Mouse (Mus musculus) neural tube, embryonic 13.5 days (tissue): Measurements from ENCODE around the gene Eif2d. TPM values are rescaled to one million over a fixed set of nuclear protein-coding genes. Genes with fewer than 3 reads are reported as not detected.
A peak's percentile ranks its signal among the peaks of the same experiment; 100 is the strongest.

ENCODE experiments used
- ATAC-seq: fragments of 200-750 bp; cut with Nextera tagmentation; 2 replicates; pipeline ENCODE4 v1.8.0; 2017; ENCODE audit warnings: low read depth, mild to moderate bottlenecking, moderate TSS enrichment, moderate library complexity
- H3K27ac ChIP-seq: fragments of 300-500 bp; sonication (generic); replicated peaks from 2 replicates; pipeline ENCODE4 v1.5.1; 2015; ENCODE audit warnings: moderate library complexity, mild to moderate bottlenecking, inconsistent platforms
- H3K27me3 ChIP-seq: fragments of 300-500 bp; sonication (generic); 2 replicates; pipeline ENCODE4 v1.6.1; 2015; ENCODE audit warnings: mild to moderate bottlenecking, inconsistent platforms
- H3K36me3 ChIP-seq: fragments of 300-500 bp; sonication (generic); 2 replicates; pipeline ENCODE4 v1.6.1; 2015; ENCODE audit warnings: mild to moderate bottlenecking, inconsistent platforms
- H3K4me1 ChIP-seq: fragments of 300-500 bp; sonication (generic); replicated peaks from 2 replicates; pipeline ENCODE4 v1.6.1; 2015; ENCODE audit warnings: inconsistent platforms
- H3K4me2 ChIP-seq: fragments of 300-500 bp; sonication (generic); 2 replicates; pipeline ENCODE4 v1.6.1; 2015; ENCODE audit warnings: inconsistent platforms, mild to moderate bottlenecking, moderate library complexity
- H3K4me3 ChIP-seq: fragments of 300-500 bp; sonication (generic); 2 replicates; pipeline ENCODE4 v1.5.1; 2015; ENCODE audit warnings: mild to moderate bottlenecking, inconsistent platforms
- H3K9ac ChIP-seq: fragments of 300-500 bp; sonication (generic); 2 replicates; pipeline ENCODE4 v1.6.1; 2015; ENCODE audit warnings: moderate library complexity, mild to moderate bottlenecking, inconsistent platforms
- H3K9me3 ChIP-seq: fragments of 300-500 bp; sonication (generic); 2 replicates; pipeline ENCODE4 v1.6.1; 2016; ENCODE audit warnings: inconsistent platforms
- WGBS: fragments of 180-500 bp; shearing (Covaris S2); methylation state at CpG from one replicate; pipeline ENCODE4 v1.1.7; 2015; 5-methylcytosine and 5-hydroxymethylcytosine counted together
- polyA plus RNA-seq: library from polyadenylated mRNA; unstranded; fragments of >200 nt; fragmentation: Nextera tagmentation; extraction: Ambion mirVana; gene quantifications from 2 replicates; pipeline ENCODE4 v1.2.1, GENCODE M21; 2015

Eif2d gene
- polyA plus RNA-seq, 1 experiment from 2014 or later, result 47.9 TPM

DNA sequence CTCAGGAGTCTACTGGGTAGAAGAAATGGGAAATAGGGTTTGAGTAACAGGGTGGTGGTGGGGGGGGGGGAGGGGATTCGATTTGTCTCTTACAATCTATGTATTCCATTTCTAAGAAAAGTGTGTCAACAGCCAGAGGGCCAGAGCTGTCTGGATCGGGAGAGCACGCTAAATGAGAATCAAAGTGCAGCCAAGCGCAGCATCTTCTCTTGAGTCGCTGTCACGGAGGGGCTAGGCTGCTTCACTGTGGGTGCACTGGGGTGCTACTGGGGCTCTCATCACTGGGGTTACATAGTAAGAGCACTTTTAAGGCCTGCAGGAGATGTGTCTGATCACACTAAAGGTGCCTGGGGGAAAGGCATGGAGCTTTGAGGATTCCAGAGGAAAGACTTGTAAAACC, 55.8 kb downstream of the Eif2d start:
- Histone ChIP-seq H3K27me3 (no peaks in the 10 kb centered on the region), H3K4me3 (no peak overlapping the region), H3K4me1 (no peaks in the 10 kb centered on the region), H3K4me2 (no peak overlapping the region), H3K27ac (no peak overlapping the region), H3K9ac (0 out of 2 replicates have a peak overlapping the region, but pooled peaks have one; percentile 3), H3K9me3 (no peaks in the 10 kb centered on the region), H3K36me3 (no peaks in the 10 kb centered on the region)
- no peak for ATAC-seq
- 68% methylated on average over 6 of the region's 6 CpGs for WGBS

GRCm38 (mm10) chr1:131209971-131210426, 57.0 kb downstream of the Eif2d start:
- Histone ChIP-seq H3K9ac (no peak overlapping the region), H3K9me3 (no peaks in the 10 kb centered on the region), H3K4me3 (no peak overlapping the region), H3K4me1 (no peaks in the 10 kb centered on the region), H3K27me3 (no peaks in the 10 kb centered on the region), H3K27ac (no peak overlapping the region), H3K36me3 (no peaks in the 10 kb centered on the region), H3K4me2 (no peak overlapping the region)
- WGBS, result 68% methylated on average over 8 of the region's 8 CpGs
- ATAC-seq, result peak; percentile 32; the same call in 1 of the 2 replicates

DNA sequence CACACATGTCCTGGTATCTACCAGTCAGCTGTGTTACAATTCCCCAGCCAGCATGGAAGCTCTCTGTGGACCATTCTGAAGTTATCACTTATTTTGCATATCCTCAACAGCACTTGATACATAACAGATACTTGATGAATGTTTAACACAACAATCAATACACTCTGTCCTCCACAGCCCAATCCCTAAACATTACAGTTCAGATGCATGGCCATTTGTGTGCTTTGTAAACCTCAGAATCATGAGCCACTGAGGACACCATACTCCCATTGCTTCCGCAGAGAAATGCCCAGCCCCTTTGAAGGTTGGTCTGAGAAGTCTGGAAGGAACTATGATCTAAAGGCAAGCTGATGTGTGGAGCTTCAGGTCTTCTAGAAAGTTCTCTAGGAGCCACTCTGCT, 58.7 kb downstream of the Eif2d start:
- Histone ChIP-seq H3K27ac (no peak overlapping the region), H3K27me3 (no peaks in the 10 kb centered on the region), H3K4me2 (no peak overlapping the region), H3K9me3 (no peaks in the 10 kb centered on the region), H3K36me3 (no peaks in the 10 kb centered on the region), H3K4me3 (no peak overlapping the region), H3K9ac (no peak overlapping the region), H3K4me1 (no peaks in the 10 kb centered on the region)
- 84% methylated on average over 1 of the region's 1 CpGs for WGBS
- ATAC-seq, result no peak

DNA sequence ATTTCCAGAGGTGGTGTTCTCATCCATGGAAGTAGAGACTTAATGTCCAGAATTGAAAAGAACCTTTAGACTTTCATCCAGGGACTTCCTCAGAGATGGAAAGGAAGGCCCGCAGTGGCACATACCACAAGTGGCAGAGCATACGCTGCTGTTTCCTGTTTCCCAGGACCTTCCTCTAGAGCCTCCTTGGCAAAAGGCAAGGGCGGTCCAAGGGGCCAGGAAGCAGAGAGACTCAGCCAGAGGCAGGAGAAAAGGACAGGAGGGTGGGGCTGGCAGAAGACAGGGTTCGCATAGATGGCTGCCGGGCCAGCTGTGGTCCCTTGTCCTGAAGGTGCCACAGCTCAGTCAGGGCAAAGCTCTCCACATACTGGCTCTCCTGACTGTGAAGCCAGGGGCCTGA, 60.0 kb downstream of the Eif2d start:
- no peaks in the 10 kb centered on the region for H3K4me1 ChIP-seq
- no peak overlapping the region for H3K4me2 ChIP-seq
- H3K27ac ChIP-seq, result no peak overlapping the region
- no peaks in the 10 kb centered on the region for H3K9me3 ChIP-seq
- H3K27me3 ChIP-seq, result no peaks in the 10 kb centered on the region
- H3K9ac ChIP-seq, result no peak overlapping the region
- no peaks in the 10 kb centered on the region for H3K36me3 ChIP-seq
- no peak overlapping the region for H3K4me3 ChIP-seq
- no peak for ATAC-seq
- WGBS, result 71% methylated on average over 5 of the region's 5 CpGs

- Histone ChIP-seq H3K4me2 (no peak overlapping the region), H3K36me3 (no peaks in the 10 kb centered on the region), H3K9me3 (no peaks in the 10 kb centered on the region), H3K27me3 (no peaks in the 10 kb centered on the region), H3K4me3 (no peak overlapping the region), H3K27ac (no peak overlapping the region), H3K4me1 (no peaks in the 10 kb centered on the region), H3K9ac (no peak overlapping the region)
- 77% methylated on average over 6 of the region's 6 CpGs for WGBS
- no peak for ATAC-seq
Measured at GRCm38 (mm10) chr1:131213361-131213760, 60.4 kb downstream of the Eif2d start.

- WGBS, result 92% methylated on average over 11 of the region's 11 CpGs
- H3K27ac ChIP-seq, result no peak overlapping the region
- no peaks in the 10 kb centered on the region for H3K36me3 ChIP-seq
- H3K4me3 ChIP-seq, result no peak overlapping the region
- ATAC-seq, result no peak
- no peak overlapping the region for H3K9ac ChIP-seq
- no peaks in the 10 kb centered on the region for H3K4me1 ChIP-seq
- no peaks in the 10 kb centered on the region for H3K27me3 ChIP-seq
- no peaks in the 10 kb centered on the region for H3K9me3 ChIP-seq
- no peak overlapping the region for H3K4me2 ChIP-seq
Measured at GRCm38 (mm10) chr1:131218933-131219332, 66.0 kb downstream of the Eif2d start.

DNA sequence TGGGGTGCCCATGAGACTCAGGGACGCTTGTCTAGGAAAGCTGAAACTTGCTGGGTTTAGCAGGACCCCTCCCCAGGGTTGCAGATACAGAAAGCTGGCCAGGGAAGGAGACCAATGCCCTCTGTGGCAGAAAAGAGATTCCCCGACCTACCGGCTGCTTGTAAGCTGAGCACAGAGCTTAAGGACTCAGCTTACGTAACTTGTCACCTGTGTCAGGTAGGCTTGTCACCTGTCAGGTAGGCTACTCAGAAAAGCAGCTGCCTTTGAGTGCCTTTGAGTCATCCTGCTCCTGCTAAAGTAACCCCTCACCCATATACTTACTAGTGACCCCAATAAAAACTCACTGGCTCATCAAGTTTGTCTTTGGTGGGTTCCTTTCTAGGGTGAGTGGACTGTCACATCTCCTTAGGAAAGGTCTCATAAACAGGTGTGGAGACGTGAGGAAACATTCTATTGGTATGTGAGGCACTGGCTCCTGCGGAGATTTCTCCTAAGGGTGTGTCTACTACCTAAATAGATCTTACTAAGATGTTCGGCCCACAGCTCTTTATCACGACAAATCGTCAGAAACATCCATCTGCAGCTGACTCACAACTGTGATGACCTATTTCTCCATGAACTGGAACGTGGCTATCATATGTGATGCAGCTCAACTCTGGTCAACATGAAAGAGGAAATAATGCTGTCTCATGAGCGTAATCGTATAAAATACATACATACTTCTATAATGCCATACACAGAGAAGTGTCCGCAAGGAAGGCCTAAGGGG, 69.0 kb downstream of the Eif2d start:
- Histone ChIP-seq H3K4me1 (no peaks in the 10 kb centered on the region), H3K9me3 (no peaks in the 10 kb centered on the region), H3K4me3 (no peak overlapping the region), H3K4me2 (no peak overlapping the region), H3K27me3 (no peaks in the 10 kb centered on the region), H3K9ac (no peak overlapping the region), H3K36me3 (no peaks in the 10 kb centered on the region), H3K27ac (no peak overlapping the region)
- no peak for ATAC-seq
- WGBS, result 88% methylated on average over 13 of the region's 13 CpGs

GRCm38 (mm10) chr1:131223345-131223744, 70.4 kb downstream of the Eif2d start:
- H3K27ac ChIP-seq, result no peak overlapping the region
- H3K4me2 ChIP-seq, result no peak overlapping the region
- H3K4me3 ChIP-seq, result no peak overlapping the region
- 95% methylated on average over 2 of the region's 2 CpGs for WGBS
- H3K36me3 ChIP-seq, result no peaks in the 10 kb centered on the region
- H3K9ac ChIP-seq, result no peak overlapping the region
- no peaks in the 10 kb centered on the region for H3K9me3 ChIP-seq
- no peaks in the 10 kb centered on the region for H3K4me1 ChIP-seq
- no peak for ATAC-seq
- H3K27me3 ChIP-seq, result no peaks in the 10 kb centered on the region

GRCm38 (mm10) chr1:131224848-131225471, 72.0 kb downstream of the Eif2d start:
- H3K4me1 ChIP-seq, result no peaks in the 10 kb centered on the region
- H3K27ac ChIP-seq, result no peak overlapping the region
- H3K9me3 ChIP-seq, result no peaks in the 10 kb centered on the region
- H3K27me3 ChIP-seq, result no peaks in the 10 kb centered on the region
- ATAC-seq, result peak; percentile 36; the same call in 1 of the 2 replicates
- no peaks in the 10 kb centered on the region for H3K36me3 ChIP-seq
- H3K4me2 ChIP-seq, result no peak overlapping the region
- no peak overlapping the region for H3K4me3 ChIP-seq
- H3K9ac ChIP-seq, result no peak overlapping the region
- 70% methylated on average over 12 of the region's 12 CpGs for WGBS

GRCm38 (mm10) chr1:131228225-131228624, 75.2 kb downstream of the Eif2d start:
- H3K27ac ChIP-seq, result no peak overlapping the region
- ATAC-seq, result no peak
- H3K9me3 ChIP-seq, result no peaks in the 10 kb centered on the region
- H3K9ac ChIP-seq, result no peak overlapping the region
- H3K4me2 ChIP-seq, result no peak overlapping the region
- WGBS, result 69% methylated on average over 7 of the region's 7 CpGs
- H3K4me3 ChIP-seq, result no peak overlapping the region
- no peaks in the 10 kb centered on the region for H3K4me1 ChIP-seq
- no peaks in the 10 kb centered on the region for H3K36me3 ChIP-seq
- H3K27me3 ChIP-seq, result no peaks in the 10 kb centered on the region

DNA sequence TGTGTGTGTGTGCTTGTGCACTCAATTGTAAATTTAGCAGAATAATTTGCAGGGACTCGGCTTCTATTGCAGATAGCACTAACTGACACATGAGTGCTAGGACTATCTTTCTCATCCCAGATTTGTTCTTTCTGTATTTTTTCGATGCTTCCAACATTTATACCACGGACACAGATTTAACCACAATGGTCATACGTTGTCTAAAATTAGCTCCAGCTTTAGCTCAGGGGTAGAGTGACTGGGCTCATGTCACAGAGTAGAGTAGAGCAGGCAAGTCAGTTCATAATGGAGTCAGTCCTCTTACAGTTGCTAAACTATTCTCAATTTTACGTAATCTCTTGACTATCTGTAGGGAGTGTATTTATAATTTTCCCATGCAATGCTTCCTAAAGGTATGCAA, 75.7 kb downstream of the Eif2d start:
- H3K4me1 ChIP-seq, result no peaks in the 10 kb centered on the region
- H3K9me3 ChIP-seq, result no peaks in the 10 kb centered on the region
- H3K36me3 ChIP-seq, result no peaks in the 10 kb centered on the region
- H3K27ac ChIP-seq, result no peak overlapping the region
- no peaks in the 10 kb centered on the region for H3K27me3 ChIP-seq
- H3K4me2 ChIP-seq, result no peak overlapping the region
- 90% methylated on average over 5 of the region's 5 CpGs for WGBS
- H3K9ac ChIP-seq, result no peak overlapping the region
- ATAC-seq, result no peak
- no peak overlapping the region for H3K4me3 ChIP-seq

DNA sequence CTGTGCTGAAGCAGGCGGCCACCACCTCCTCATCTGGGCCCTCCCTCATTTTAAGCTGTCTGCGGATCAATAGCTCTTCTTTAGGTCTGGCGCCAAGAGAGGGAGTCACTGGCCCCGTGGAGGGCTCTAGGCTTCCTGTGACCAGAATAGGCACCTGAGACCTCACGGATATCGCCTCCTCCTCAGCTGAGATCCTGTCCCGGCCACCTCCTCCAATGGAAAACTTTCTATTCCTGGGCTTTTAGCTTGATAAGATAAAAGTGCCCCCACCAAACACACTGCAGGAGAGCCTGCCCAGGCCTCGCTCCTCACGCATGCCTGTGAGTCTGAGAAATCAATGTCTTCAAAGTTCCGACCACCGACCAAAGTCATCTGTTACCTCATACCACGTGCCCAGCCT, 80.5 kb downstream of the Eif2d start:
- H3K4me3 ChIP-seq, result no peak overlapping the region
- no peak overlapping the region for H3K4me2 ChIP-seq
- H3K27ac ChIP-seq, result no peak overlapping the region
- no peaks in the 10 kb centered on the region for H3K36me3 ChIP-seq
- H3K4me1 ChIP-seq, result no peaks in the 10 kb centered on the region
- 71% methylated on average over 12 of the region's 12 CpGs for WGBS
- no peaks in the 10 kb centered on the region for H3K9me3 ChIP-seq
- H3K9ac ChIP-seq, result no peak overlapping the region
- no peak for ATAC-seq
- no peaks in the 10 kb centered on the region for H3K27me3 ChIP-seq
